Mouse (Mus musculus) MEL (cell line): ENCODE results near the gene Rfx1. TPM values are rescaled to one million over a fixed set of nuclear protein-coding genes. Genes with fewer than 3 reads are reported as not detected.
A peak's percentile ranks its signal among the peaks of the same experiment; 100 is the strongest.

ENCODE experiments used
- DNase-seq: peaks from one replicate; pipeline ENCODE4 v3.0.0; 2011; ENCODE audit warnings: low read depth, low spot score
- H3K27ac ChIP-seq: 2 replicates; pipeline ENCODE4 v1.5.1; 2012; ENCODE audit warnings: low read depth, mild to moderate bottlenecking, control low read depth, low read length, moderate library complexity; ENCODE audit not compliant: control insufficient read depth
- H3K27me3 ChIP-seq, 2 experiments: fragments of 150-350 bp in 1 of 2; sonication (generic) in 1 of 2; 2 replicates each; pipeline ENCODE4 v1.6.1; 2012; ENCODE audit warnings: low read length in 2 of 2, mild to moderate bottlenecking in 2 of 2, improper control_type of control experiment in 1 of 2, moderate library complexity in 1 of 2; ENCODE audit not compliant: insufficient read depth in 2 of 2, control insufficient read depth in 1 of 2
- H3K36me3 ChIP-seq, 2 experiments: 2 replicates each; pipeline ENCODE4 v1.6.1; 2012 to 2014; ENCODE audit warnings: low read length in 2 of 2, improper control_type of control experiment in 1 of 2, inconsistent platforms in 1 of 2, mild to moderate bottlenecking in 1 of 2; ENCODE audit not compliant: insufficient read depth in 2 of 2, control insufficient read depth in 1 of 2
- H3K4me1 ChIP-seq, 2 experiments: fragments of 150-350 bp in 1 of 2; sonication (generic) in 1 of 2; 2 replicates each; pipeline ENCODE4 v1.6.1; 2012; ENCODE audit warnings: low read length in 2 of 2, improper control_type of control experiment in 1 of 2, mild to moderate bottlenecking in 1 of 2; ENCODE audit not compliant: insufficient read depth in 2 of 2, control insufficient read depth in 1 of 2
- H3K4me3 ChIP-seq, 2 experiments: fragments of 150-350 bp in 1 of 2; sonication (generic) in 1 of 2; 2 replicates each; pipeline ENCODE4 v1.5.1; 2012; ENCODE audit warnings: low read depth in 2 of 2, low read length in 2 of 2, mild to moderate bottlenecking in 2 of 2, moderate library complexity in 2 of 2, control low read depth in 1 of 2, improper control_type of control experiment in 1 of 2; ENCODE audit not compliant: control insufficient read depth in 1 of 2, insufficient read depth in 1 of 2
- H3K79me2 ChIP-seq: 2 replicates; pipeline ENCODE4 v1.6.1; 2012; ENCODE audit warnings: mild to moderate bottlenecking, low read length, moderate library complexity; ENCODE audit not compliant: control insufficient read depth, poor library complexity, insufficient read depth
- H3K9ac ChIP-seq: 2 replicates; pipeline ENCODE4 v1.6.1; 2012; ENCODE audit warnings: low read depth, mild to moderate bottlenecking, control low read depth, low read length, moderate library complexity; ENCODE audit not compliant: control insufficient read depth, poor library complexity, severe bottlenecking
- H3K9me3 ChIP-seq: fragments of 150-350 bp; sonication (generic); replicated peaks from 2 replicates; pipeline ENCODE4 v1.6.1; 2012; ENCODE audit warnings: mild to moderate bottlenecking, low read length, improper control_type of control experiment, moderate library complexity; ENCODE audit not compliant: insufficient read depth
- CHD1 ChIP-seq: IDR thresholded peaks from 2 replicates; pipeline ENCODE4 v1.6.1; 2012; ENCODE audit warnings: low read depth, mild to moderate bottlenecking, inconsistent platforms, low read length, improper control_type of control experiment
- CTCF ChIP-seq, 3 experiments: IDR thresholded peaks in 2 of 3; conservative IDR thresholded peaks in 1 of 3; 2 replicates each; pipeline ENCODE4 v1.5.1; 2011 to 2012; ENCODE audit warnings: low read length in 3 of 3, low read depth in 2 of 3, mild to moderate bottlenecking in 2 of 3, improper control_type of control experiment in 1 of 3, inconsistent platforms in 1 of 3, mixed read lengths in 1 of 3, moderate library complexity in 1 of 3; ENCODE audit not compliant: control insufficient read depth in 1 of 3, insufficient read depth in 1 of 3, poor library complexity in 1 of 3, severe bottlenecking in 1 of 3
- GABPA ChIP-seq: IDR thresholded peaks from 2 replicates; pipeline ENCODE4 v1.6.1; 2012; ENCODE audit warnings: low read depth, mild to moderate bottlenecking, inconsistent platforms, low read length, improper control_type of control experiment, moderate library complexity
- HCFC1 ChIP-seq: IDR thresholded peaks from 2 replicates; pipeline ENCODE4 v1.6.1; 2012; ENCODE audit warnings: low read depth, mild to moderate bottlenecking, inconsistent platforms, low read length, improper control_type of control experiment, moderate library complexity
- JUND ChIP-seq: IDR thresholded peaks from 2 replicates; pipeline ENCODE4 v1.6.1; 2011; ENCODE audit warnings: low read depth, mild to moderate bottlenecking, improper control_type of control experiment, low read length
- MAFK ChIP-seq: IDR thresholded peaks from 2 replicates; pipeline ENCODE4 v1.6.1; 2011; ENCODE audit warnings: low read depth, mild to moderate bottlenecking, low read length, improper control_type of control experiment, borderline replicate concordance
- MAX ChIP-seq: IDR thresholded peaks from 2 replicates; pipeline ENCODE4 v1.6.1; 2011; ENCODE audit warnings: low read length, improper control_type of control experiment
- MXI1 ChIP-seq: IDR thresholded peaks from 2 replicates; pipeline ENCODE4 v1.6.1; 2011; ENCODE audit warnings: mild to moderate bottlenecking, low read depth, low read length, improper control_type of control experiment
- MYC ChIP-seq: IDR thresholded peaks from 2 replicates; pipeline ENCODE4 v1.6.1; 2011; ENCODE audit warnings: low read depth, mild to moderate bottlenecking, low read length, improper control_type of control experiment, moderate library complexity
- NRF1 ChIP-seq: IDR thresholded peaks from 2 replicates; pipeline ENCODE4 v1.6.1; 2014; ENCODE audit warnings: low read depth, mild to moderate bottlenecking, inconsistent platforms, low read length, improper control_type of control experiment, moderate library complexity; ENCODE audit not compliant: poor library complexity, insufficient read depth, severe bottlenecking
- POLR2A ChIP-seq, 2 experiments: IDR thresholded peaks; 2 replicates each; pipeline ENCODE4 v1.6.1; 2011 to 2012; ENCODE audit warnings: low read length in 2 of 2, mild to moderate bottlenecking in 2 of 2, control low read depth in 1 of 2, improper control_type of control experiment in 1 of 2, low read depth in 1 of 2, moderate library complexity in 1 of 2; ENCODE audit not compliant: control insufficient read depth in 1 of 2, insufficient read depth in 1 of 2, poor library complexity in 1 of 2
- POLR2AphosphoS2 ChIP-seq: IDR thresholded peaks from 2 replicates; pipeline ENCODE4 v1.6.1; 2011; ENCODE audit warnings: low read length, improper control_type of control experiment
- RAD21 ChIP-seq: IDR thresholded peaks from 2 replicates; pipeline ENCODE4 v1.6.1; 2011; ENCODE audit warnings: mild to moderate bottlenecking, low read depth, low read length, improper control_type of control experiment
- SMC3 ChIP-seq: IDR thresholded peaks from 2 replicates; pipeline ENCODE4 v1.6.1; 2011; ENCODE audit warnings: low read depth, low read length, improper control_type of control experiment
- TAL1 ChIP-seq: IDR thresholded peaks from 2 replicates; pipeline ENCODE4 v1.6.1; 2012; ENCODE audit warnings: mild to moderate bottlenecking, inconsistent platforms, low read length, moderate library complexity, mixed read lengths
- TBP ChIP-seq: IDR thresholded peaks from 2 replicates; pipeline ENCODE4 v1.8.0; 2011; ENCODE audit warnings: low read depth, low read length, improper control_type of control experiment
- USF1 ChIP-seq: IDR thresholded peaks from 2 replicates; pipeline ENCODE4 v1.6.1; 2014; ENCODE audit warnings: low read depth, mild to moderate bottlenecking, inconsistent platforms, low read length, improper control_type of control experiment, moderate library complexity
- USF2 ChIP-seq, 2 experiments: IDR thresholded peaks; 2 replicates each; pipeline ENCODE4 v1.6.1; 2011 to 2012; ENCODE audit warnings: improper control_type of control experiment in 2 of 2, low read length in 2 of 2, borderline replicate concordance in 1 of 2, inconsistent platforms in 1 of 2, low read depth in 1 of 2, mild to moderate bottlenecking in 1 of 2; ENCODE audit not compliant: insufficient read depth in 1 of 2
- ZC3H11A ChIP-seq: IDR thresholded peaks from 2 replicates; pipeline ENCODE4 v1.6.1; 2012; ENCODE audit warnings: low read depth, mild to moderate bottlenecking, inconsistent platforms, low read length, improper control_type of control experiment
- ZKSCAN1 ChIP-seq: IDR thresholded peaks from 2 replicates; pipeline ENCODE4 v1.6.1; 2012; ENCODE audit warnings: low read depth, mild to moderate bottlenecking, inconsistent platforms, low read length, improper control_type of control experiment, moderate library complexity
- polyA plus RNA-seq, 2 experiments: library from polyadenylated mRNA; stranded (reverse) in 1 of 2; unstranded in 1 of 2; fragments of >175 nt in 1 of 2; fragments of >200 nt in 1 of 2; gene quantifications; 2 replicates each; pipeline versions ENCODE4 v1.2.1 to v1.2.4; 2012; ENCODE audit warnings: low replicate concordance in 2 of 2, low read depth in 1 of 2; ENCODE audit not compliant: insufficient read length in 2 of 2, insufficient read depth in 1 of 2, missing spikeins in 1 of 2
- total RNA-seq: library from RNA; depleted of rRNA; stranded (reverse); fragments of 300-350 nt; gene quantifications from 2 replicates; pipeline ENCODE4 v1.2.3, GENCODE M21; 2012

Gene Rfx1
- total and polyA plus RNA-seq, 3 experiments: 3.9 to 10.4 TPM; not detected in 1

DNA sequence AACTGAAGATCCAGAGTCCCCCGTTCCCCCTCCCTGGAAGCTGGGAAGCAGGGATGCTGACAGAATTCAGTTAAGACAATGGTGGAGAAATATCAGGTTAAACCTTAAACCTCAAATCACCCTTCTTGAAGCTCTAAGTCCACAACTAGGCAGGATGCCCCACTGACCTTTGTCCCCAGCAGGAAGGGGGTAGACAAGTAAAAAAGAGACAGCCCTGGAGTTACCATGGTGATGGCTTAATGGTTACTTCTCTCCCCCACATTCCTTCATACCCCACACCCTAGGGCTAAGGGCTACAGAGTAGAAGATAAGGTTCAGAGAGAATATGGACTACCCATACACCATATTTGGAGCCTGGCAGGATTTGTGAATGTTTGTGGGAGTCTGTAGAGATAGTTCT, 43.0 kb upstream of the Rfx1 start:
- no peak for DNase-seq
- no peak overlapping the region for H3K4me3 ChIP-seq
- H3K36me3 ChIP-seq: no peaks in the 10 kb centered on the region; a peak in 1 of 4 replicates
- H3K27ac ChIP-seq: no peak overlapping the region
- no peak overlapping the region for H3K9ac ChIP-seq
- no peaks in the 10 kb centered on the region for H3K9me3 ChIP-seq
- H3K79me2 ChIP-seq: no peaks in the 10 kb centered on the region
- TF ChIP-seq JUND: no peak
- TF ChIP-seq POLR2A (IDR thresholded peaks at IDR 0.05; ENCODE audit: control insufficient read depth in 1 of 2, insufficient read depth in 1 of 2, low read depth in 1 of 2, low read length in 2 of 2, poor library complexity in 1 of 2): no peak
- TF ChIP-seq GABPA: no peak
- no peak for TF ChIP-seq TBP
- no peak for TF ChIP-seq USF2 (IDR thresholded peaks at IDR 0.05; ENCODE audit: borderline replicate concordance in 1 of 2, insufficient read depth in 1 of 2, low read depth in 1 of 2, low read length in 2 of 2)
- no peak for TF ChIP-seq TAL1
- no peak for TF ChIP-seq RAD21
- TF ChIP-seq MAX: no peak
- TF ChIP-seq, all 39 proteins: peak for 0
- Histone ChIP-seq H3K27me3 (no peaks in the 10 kb centered on the region), H3K4me1 (peaks cover 2 to 15% of the 10 kb centered on the region in 2 experiments; a peak in 1 of 4 replicates)

DNA sequence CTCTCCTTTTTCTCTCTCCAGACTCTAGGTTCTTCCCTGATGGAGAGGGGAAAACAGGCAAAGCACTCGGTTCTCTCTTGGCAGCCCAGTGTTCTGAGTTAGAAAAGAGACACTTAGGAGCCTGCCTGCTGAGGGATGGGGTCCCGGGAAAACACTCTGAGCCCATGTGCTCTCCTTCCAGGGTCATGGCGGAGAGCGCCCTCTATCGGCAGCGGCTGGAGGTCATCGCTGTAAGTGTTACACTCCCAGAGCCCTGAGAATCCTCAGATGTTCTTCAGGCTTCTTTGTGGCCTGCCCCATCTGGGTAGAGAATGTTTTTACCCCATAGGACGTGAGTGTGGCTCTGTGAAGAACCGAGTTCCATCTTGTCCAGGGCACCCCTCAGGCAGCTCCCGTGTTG, 42.5 kb upstream of the Rfx1 start:
- H3K36me3 ChIP-seq: no peaks in the 10 kb centered on the region; a peak in 1 of 4 replicates
- no peaks in the 10 kb centered on the region for H3K9me3 ChIP-seq
- H3K27me3 ChIP-seq: no peaks in the 10 kb centered on the region
- H3K4me3 ChIP-seq: no peak overlapping the region
- H3K4me1 ChIP-seq: peaks cover 2 to 15% of the 10 kb centered on the region in 2 experiments; a peak in 1 of 4 replicates
- H3K27ac ChIP-seq: no peak overlapping the region
- H3K9ac ChIP-seq: no peak overlapping the region
- peak; percentile 79 for DNase-seq
- no peaks in the 10 kb centered on the region for H3K79me2 ChIP-seq
- TF ChIP-seq HCFC1 (no peak), RAD21 (peak; percentile 48), CTCF (IDR thresholded peaks at IDR 0.05 in 2 of 3, conservative IDR thresholded peaks at IDR 0.05 in 1 of 3; ENCODE audit: control insufficient read depth in 1 of 3, insufficient read depth in 1 of 3, low read depth in 2 of 3, low read length in 3 of 3, poor library complexity in 1 of 3, severe bottlenecking in 1 of 3) (peak; percentile 81 to 97 (median 96)), ZC3H11A (no peak), MYC (peak; percentile 87), SMC3 (peak; percentile 42), NRF1 (no peak), ZKSCAN1 (no peak)

GRCm38 (mm10) chr8:84025863-84026262, 40.8 kb upstream of the Rfx1 start:
- Histone ChIP-seq H3K79me2 (no peaks in the 10 kb centered on the region), H3K27ac (no peak overlapping the region), H3K27me3 (no peaks in the 10 kb centered on the region), H3K9me3 (no peaks in the 10 kb centered on the region), H3K9ac (no peak overlapping the region), H3K4me3 (no peak overlapping the region; a peak in 2 of 4 replicates), H3K4me1 (0 out of 4 replicates have a peak, but pooled peaks cover 0 to 8% of the 10 kb centered on the region in 2 experiments), H3K36me3 (no peaks in the 10 kb centered on the region; a peak in 1 of 4 replicates)
- peak; percentile 63 for DNase-seq
- TF ChIP-seq POLR2AphosphoS2 (no peak), HCFC1 (no peak), MXI1 (no peak), MAFK (peak; percentile 80), GABPA (no peak), CHD1 (no peak), USF1 (no peak)
- TF ChIP-seq, all 39 proteins: peak for 1
